Mouse (Mus musculus) kidney, postnatal 4 days (tissue): ENCODE measurements around the gene Banp.
A peak's percentile ranks its signal among the peaks of the same experiment; 100 is the strongest.

Source experiments
- DNase-seq, 2 experiments: peaks; one replicate each; pipeline ENCODE4 v3.0.0; 2021; ENCODE audit warnings: mixed read lengths in 2 of 2

The Banp gene

DNA sequence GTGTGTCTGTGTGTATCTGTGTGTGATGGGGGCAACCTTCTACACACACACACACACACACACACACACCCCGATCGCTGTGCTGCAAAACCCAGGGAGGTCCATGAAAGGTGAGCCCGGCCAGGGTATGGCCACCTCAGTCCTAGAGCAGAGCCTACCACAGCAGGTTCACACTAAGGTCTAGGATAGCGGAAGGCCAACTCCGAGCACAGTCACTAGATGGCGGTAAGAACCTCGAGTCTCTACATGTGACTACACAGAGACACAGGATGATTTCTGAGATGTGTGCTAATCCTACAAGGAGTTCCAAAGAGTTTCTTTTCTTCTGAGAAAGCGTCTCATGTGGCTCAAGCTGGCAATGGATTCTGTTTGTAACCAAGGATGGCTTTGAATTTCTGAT, 22.2 kb upstream of the Banp start:
- DNase-seq: peak; percentile 73 to 79

- DNase-seq: no peak
Observed at GRCm38 (mm10) chr8:121930047-121930446, 19.5 kb upstream of the Banp start.

DNA sequence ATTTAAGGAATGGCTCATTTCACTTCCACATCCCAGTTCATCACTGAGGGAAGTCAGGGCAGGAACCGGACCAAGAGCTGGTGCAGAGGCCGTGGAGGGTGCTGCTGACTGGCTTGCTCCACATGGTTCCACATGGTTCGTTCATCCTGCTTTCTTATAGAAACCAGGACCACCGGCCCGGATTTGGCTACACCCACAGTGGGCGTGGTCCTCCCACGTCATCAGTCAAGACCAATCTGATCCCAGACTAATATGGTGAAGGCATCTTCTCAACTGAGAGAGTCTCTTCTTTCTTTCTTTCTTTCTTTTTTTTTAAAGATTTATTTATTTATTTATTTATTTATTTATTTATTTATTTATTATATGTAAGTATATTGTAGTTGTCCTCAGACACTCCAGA, 18.0 kb upstream of the Banp start:
- DNase-seq: no peak

- DNase-seq: no peak
Observed at GRCm38 (mm10) chr8:121932026-121932667, 17.4 kb upstream of the Banp start.

DNA sequence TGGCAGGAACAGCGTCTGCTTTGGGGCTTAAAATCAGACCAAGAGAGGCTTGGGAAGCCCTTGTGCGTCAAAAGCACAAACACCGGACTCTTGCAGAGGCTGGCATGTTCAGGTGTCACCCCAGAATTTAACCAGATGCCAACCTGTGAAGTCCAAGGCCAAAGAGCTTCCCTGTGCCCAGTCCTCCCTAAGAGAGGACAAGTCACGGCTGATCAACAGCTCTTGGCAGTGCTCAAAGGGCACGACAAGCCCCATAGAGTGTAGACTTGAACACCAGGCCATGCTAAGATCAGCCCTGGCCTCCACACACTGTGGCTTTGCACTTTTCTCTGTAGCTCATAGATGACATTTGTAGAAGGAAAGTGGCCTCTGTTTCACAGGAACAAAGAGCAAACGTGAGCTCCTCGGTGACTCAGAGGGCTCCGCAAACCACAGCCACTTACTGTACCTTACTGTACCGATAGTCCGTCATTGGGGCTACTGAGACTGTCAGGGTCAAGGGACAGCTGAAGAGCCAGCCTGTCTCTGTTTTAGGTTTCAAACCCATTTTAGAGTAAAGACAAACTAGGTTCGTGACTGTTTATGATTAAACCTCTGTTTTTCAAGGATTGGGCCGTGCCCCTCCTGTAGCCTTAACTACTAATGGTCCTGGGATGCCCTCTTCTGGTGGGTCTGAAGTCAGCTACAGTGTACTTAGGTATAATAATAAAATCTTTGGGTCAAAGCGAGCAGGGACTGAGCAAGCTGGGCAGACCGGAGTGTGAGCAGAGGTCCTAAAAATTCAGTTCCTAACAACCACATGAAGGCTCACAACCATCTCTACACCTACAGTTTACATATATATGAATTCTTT, 16.7 kb upstream of the Banp start:
- DNase-seq: no peak

DNA sequence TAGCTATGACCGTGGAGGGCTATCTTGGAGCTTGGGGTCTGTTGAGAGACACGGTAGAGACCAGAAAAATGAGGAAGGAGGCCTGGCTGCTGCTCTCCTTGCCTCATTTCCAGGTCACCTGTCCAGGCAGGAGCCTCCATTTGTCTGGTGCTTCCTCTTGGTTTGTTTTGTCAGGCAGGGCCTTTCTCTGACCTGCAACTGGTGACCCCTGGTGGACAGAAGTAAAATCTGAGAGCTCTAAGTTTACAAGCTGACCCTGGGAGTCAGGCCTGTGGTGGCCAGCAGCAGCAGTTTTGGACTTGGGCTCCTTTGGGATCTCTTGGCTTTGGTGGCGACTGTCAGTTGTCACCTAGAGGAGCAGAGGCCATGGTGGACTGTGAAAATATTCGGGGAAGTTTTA, 15.0 kb upstream of the Banp start:
- peak; percentile 51 to 65 for DNase-seq

GRCm38 (mm10) chr8:121934923-121935322, 14.6 kb upstream of the Banp start:
- no peak for DNase-seq

- DNase-seq: peak; percentile 58 to 66
Observed at GRCm38 (mm10) chr8:121935341-121936294, 13.9 kb upstream of the Banp start.

- DNase-seq: peak; percentile 41 to 62
Observed at GRCm38 (mm10) chr8:121936391-121936790, 13.2 kb upstream of the Banp start.

GRCm38 (mm10) chr8:121938732-121939131, 10.8 kb upstream of the Banp start:
- DNase-seq: no peak

- DNase-seq: no peak
Observed at GRCm38 (mm10) chr8:121943057-121943540, 6.5 kb upstream of the Banp start.

GRCm38 (mm10) chr8:121943716-121944115, 5.8 kb upstream of the Banp start:
- no peak for DNase-seq

DNA sequence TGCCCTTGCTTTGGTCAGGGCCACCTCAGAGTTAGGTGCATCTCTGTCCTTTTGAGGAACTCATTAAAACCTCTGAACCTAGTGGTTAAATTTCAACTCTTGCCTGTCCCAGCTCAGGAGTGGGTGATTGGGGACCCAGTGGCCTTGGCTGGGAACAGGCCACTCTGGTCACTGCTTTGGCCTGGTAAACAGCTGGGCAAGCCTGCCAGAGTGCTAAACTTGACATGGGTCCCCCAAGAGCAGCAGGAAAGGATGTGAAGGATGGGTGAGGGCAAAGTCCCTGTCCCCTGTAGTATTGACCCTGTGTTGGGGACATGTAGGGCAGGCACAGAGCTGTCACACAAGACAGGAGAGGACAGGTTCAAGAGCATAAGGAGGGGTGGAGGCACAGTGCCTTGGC, 4.7 kb upstream of the Banp start, which contains the start of gene Car5a:
Car5a (minus strand) TSS at position 74 of the 400 bp plus-strand sequence.
- DNase-seq: no peak

- no peak for DNase-seq
Observed at GRCm38 (mm10) chr8:121946351-121946750, 3.2 kb upstream of the Banp start.

- DNase-seq: peak in 1 of 2 experiments; percentile 31
Observed at GRCm38 (mm10) chr8:121947047-121947752, 2.4 kb upstream of the Banp start.

- DNase-seq: peak; percentile 96 to 98
Observed at GRCm38 (mm10) chr8:121947753-121948141, 1.8 kb upstream of the Banp start.

- peak in 1 of 2 experiments; percentile 35 for DNase-seq
Observed at GRCm38 (mm10) chr8:121948321-121949145, 1.0 kb upstream of the Banp start.

GRCm38 (mm10) chr8:121949941-121950748, 595 bp downstream of the Banp start:
- peak; percentile 99 for DNase-seq

- DNase-seq: peak; percentile 72 to 80
Observed at GRCm38 (mm10) chr8:121950749-121951655, 1.5 kb downstream of the Banp start.
